Mouse (Mus musculus) lung, postnatal 25 days (tissue): Measurements from ENCODE around the gene Tdpoz1.
"Not testable (repeated sequence)": the region's sequence is repeated elsewhere in the genome, so short reads cannot be mapped to it uniquely, and the experiment has no call there.

ENCODE experiments used
- DNase-seq: peaks from one replicate; pipeline ENCODE4 v3.0.0; 2022; ENCODE audit warnings: low spot score

The Tdpoz1 gene

DNA sequence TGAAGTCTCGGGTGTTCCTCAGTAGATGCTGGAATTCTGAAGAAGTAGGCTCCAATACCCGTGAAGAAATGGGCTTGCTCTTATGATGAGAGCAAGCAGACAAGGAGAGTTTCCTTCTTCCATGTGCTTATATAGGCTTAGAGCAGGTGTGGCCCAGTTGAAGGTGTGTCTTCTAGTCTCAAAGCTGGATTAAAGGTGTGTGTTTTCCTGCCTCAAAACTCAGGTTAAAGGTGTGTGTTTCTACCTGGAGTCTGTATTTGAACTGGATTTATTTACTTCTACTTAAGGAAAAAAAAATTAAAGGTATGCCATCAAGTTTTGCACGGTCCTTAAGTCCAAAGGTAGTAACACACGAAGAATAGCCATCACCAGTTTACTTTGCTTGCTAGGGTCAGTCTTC, at the start of gene Tdpoz1:
TSS of gene Tdpoz1 (minus strand) at position 101 of the 400 bp plus-strand sequence.
- DNase-seq: not testable (repeated sequence)

DNA sequence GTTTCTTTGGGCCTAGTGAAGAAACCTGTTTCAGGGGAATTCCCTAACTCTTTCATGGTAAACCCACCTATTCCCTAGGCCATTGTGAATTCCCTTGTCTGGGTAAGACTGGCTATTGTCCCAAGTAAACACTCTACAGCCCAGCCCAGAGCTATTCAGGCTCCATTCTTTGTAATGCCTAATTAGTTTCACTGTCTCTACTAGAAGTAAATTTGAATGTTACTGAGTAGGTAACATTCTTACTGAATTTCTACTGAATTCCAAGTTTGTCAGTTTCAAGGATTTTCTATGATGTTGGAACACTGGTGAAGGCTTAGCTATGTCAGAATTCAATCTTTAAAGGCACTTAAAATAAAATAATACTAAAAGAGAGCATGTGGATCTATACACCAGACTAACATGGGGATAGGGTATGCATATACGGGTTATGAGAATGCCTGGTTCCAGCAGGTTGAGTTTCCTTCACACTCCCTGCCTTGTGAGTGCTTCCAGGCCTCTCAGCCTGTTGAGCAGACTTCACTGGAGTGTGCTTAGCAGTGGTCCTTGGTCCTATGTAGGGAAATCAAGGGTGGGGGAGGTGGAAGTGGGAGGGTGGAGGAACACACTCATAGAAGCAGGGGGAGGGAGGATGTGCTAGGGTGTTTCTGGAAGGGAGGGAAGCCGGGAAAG, 33.0 kb upstream of the Tdpoz1 start:
- not testable (repeated sequence) for DNase-seq

GRCm38 (mm10) chr3:93692970-93693369, 16.9 kb upstream of the Tdpoz1 start, which contains the start of gene Gm37596:
Gm37596 (minus strand) TSS chr3:93693070.
- not testable (repeated sequence) for DNase-seq

DNA sequence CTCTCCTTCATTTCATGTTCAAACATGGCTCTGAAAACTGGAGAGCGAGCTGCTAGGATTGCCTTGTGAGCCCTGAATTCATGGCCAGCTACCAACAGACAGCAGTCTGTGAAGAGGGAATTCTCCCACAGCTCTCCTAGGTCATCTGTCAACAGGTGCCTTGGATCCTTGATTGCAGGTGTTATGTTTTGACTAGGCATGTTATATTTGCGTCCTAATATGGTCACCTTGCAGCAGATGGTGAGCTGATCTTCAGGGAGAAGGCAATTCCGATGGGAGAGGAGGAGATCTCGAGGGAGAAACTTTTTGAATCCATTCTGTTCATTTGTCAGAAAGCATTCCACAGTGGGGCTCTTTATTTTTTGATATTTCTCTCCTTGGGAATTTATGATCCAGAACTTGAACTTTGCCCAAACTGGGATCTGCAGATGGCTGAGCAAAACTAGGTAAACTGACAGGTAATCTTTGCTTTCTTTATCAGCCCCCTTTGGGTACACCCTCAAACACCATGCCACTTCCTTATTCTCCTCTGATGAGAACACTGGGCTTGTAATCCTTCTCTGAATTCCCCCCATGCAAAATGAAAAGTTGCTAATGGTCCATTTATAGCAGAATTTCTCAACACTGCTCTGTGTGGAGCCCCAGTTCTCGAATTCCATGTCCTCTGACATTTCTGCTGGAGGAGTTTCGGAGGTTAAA, 5.2 kb downstream of the Tdpoz1 start:
- DNase-seq: not testable (repeated sequence)

- DNase-seq: no peak
Measured at GRCm38 (mm10) chr3:93654260-93654659, 21.9 kb downstream of the Tdpoz1 start.

GRCm38 (mm10) chr3:93652586-93652985, 23.5 kb downstream of the Tdpoz1 start, which contains the start of gene Tdpoz2:
Tdpoz2 (minus strand) TSS chr3:93652686.
- DNase-seq: no peak

GRCm38 (mm10) chr3:93630917-93631714, 45.0 kb downstream of the Tdpoz1 start:
- not testable (repeated sequence) for DNase-seq
